Mouse (Mus musculus) embryonic fibroblast, embryonic 13.5 days (primary cell): ENCODE data around the gene Trim66.

Experiments
- CTCF ChIP-seq: IDR thresholded peaks from 2 replicates; pipeline ENCODE4 v1.5.1; 2011; ENCODE audit warnings: mild to moderate bottlenecking, control low read depth, low read length, moderate library complexity, borderline replicate concordance; ENCODE audit not compliant: insufficient read depth
- POLR2A ChIP-seq: IDR thresholded peaks from 2 replicates; pipeline ENCODE4 v1.6.1; 2011; ENCODE audit warnings: low read depth, mild to moderate bottlenecking, control low read depth, low read length, moderate library complexity

DNA sequence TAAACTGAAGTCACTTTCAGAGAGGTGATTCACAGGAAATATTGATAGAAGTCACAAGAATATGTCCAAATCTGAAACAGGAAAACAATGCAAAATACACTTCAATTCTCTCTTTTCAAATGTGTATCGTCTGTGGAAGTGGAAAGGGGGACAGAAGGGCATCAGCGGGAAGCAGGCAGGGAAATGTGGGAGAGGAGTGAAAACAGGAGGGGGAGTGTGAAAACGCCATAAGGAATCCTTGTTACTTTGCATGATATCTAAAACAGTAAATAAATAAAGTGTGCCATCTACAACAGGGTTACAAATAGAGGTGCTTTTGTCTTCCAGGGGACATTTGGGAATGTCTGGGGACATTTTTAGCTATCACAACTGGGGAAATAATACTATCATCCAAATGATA, 108.6 kb downstream of the Trim66 start:
- TF ChIP-seq CTCF (no peak), POLR2A (no peak)
